Mouse (Mus musculus) midbrain, embryonic 10.5 days (tissue): ENCODE measurements around the gene Epha2. TPM values are rescaled to one million over a fixed set of nuclear protein-coding genes. Genes with fewer than 3 reads are reported as not detected.

ENCODE experiments used
- DNase-seq: peaks from one replicate; pipeline ENCODE4 v3.0.0-alpha.2; 2017; ENCODE audit warnings: low spot score
- H3K27ac ChIP-seq: fragments of 300-500 bp; sonication (generic); replicated peaks from 2 replicates; pipeline ENCODE4 v1.5.1; 2016; ENCODE audit warnings: mild to moderate bottlenecking
- H3K27me3 ChIP-seq: fragments of 300-500 bp; sonication (generic); 2 replicates; pipeline ENCODE4 v1.6.1; 2016; ENCODE audit warnings: low read depth, mild to moderate bottlenecking; ENCODE audit not compliant: poor library complexity, severe bottlenecking
- H3K36me3 ChIP-seq: fragments of 300-500 bp; sonication (generic); 2 replicates; pipeline ENCODE4 v1.6.1; 2016; ENCODE audit warnings: mild to moderate bottlenecking, moderate library complexity
- H3K4me1 ChIP-seq: fragments of 300-500 bp; sonication (generic); 2 replicates; pipeline ENCODE4 v1.6.1; 2016
- H3K4me3 ChIP-seq: fragments of 300-500 bp; sonication (generic); 2 replicates; pipeline ENCODE4 v1.5.1; 2016; ENCODE audit warnings: mild to moderate bottlenecking, moderate library complexity
- H3K9me3 ChIP-seq: fragments of 300-500 bp; sonication (generic); replicated peaks from 2 replicates; pipeline ENCODE4 v1.6.1; 2016; ENCODE audit warnings: mild to moderate bottlenecking
- WGBS: fragments of 180-500 bp; shearing (Covaris S2); methylation state at CpG from one replicate; pipeline ENCODE4 v1.1.7; 2016; 5-methylcytosine and 5-hydroxymethylcytosine counted together
- polyA plus RNA-seq: library from polyadenylated mRNA; unstranded; fragments of >200 nt; fragmentation: Nextera tagmentation; extraction: Ambion mirVana; gene quantifications from 2 replicates; pipeline ENCODE4 v1.2.1, GENCODE M21; 2016

Epha2 gene
- polyA plus RNA-seq, 1 experiment from 2014 or later, result 3.6 TPM

GRCm38 (mm10) chr4:141281578-141281977 is 19.5 kb upstream of the Epha2 start:
- H3K4me3 ChIP-seq, result no peak overlapping the region

GRCm38 (mm10) chr4:141282087-141282486 is 19.0 kb upstream of the Epha2 start:
- DNase-seq, result no peak
- Histone ChIP-seq H3K4me3 (no peak overlapping the region), H3K4me1 (peaks cover 73% of the 10 kb centered on the region), H3K27ac (0 out of 2 replicates have a peak overlapping the region, but pooled peaks have one; percentile 42), H3K27me3 (peaks cover 54% of the 10 kb centered on the region), H3K36me3 (no peaks in the 10 kb centered on the region), H3K9me3 (no peaks in the 10 kb centered on the region)
- WGBS, result 65% methylated on average over 3 of the region's 3 CpGs

More at GRCm38 (mm10) chr4:141281578-141281977, 19.5 kb upstream of the Epha2 start:
- WGBS, result 85% methylated on average over 1 of the region's 1 CpGs
- H3K36me3 ChIP-seq, result no peaks in the 10 kb centered on the region
- peaks cover 68% of the 10 kb centered on the region for H3K4me1 ChIP-seq
- DNase-seq, result no peak
- H3K9me3 ChIP-seq, result no peaks in the 10 kb centered on the region
- H3K27ac ChIP-seq, result 0 out of 2 replicates have a peak overlapping the region, but pooled peaks have one; percentile 2
- peaks cover 49% of the 10 kb centered on the region for H3K27me3 ChIP-seq

GRCm38 (mm10) chr4:141282623-141283022 is 18.4 kb upstream of the Epha2 start:
- DNase-seq, result no peak
- H3K4me3 ChIP-seq, result no peak overlapping the region
- 0 out of 2 replicates have a peak overlapping the region, but pooled peaks have one; percentile 23 for H3K27ac ChIP-seq
- no peaks in the 10 kb centered on the region for H3K36me3 ChIP-seq
- peaks cover 77% of the 10 kb centered on the region for H3K4me1 ChIP-seq
- no peaks in the 10 kb centered on the region for H3K9me3 ChIP-seq
- H3K27me3 ChIP-seq, result peaks cover 59% of the 10 kb centered on the region
- WGBS, result 51% methylated on average over 5 of the region's 5 CpGs

GRCm38 (mm10) chr4:141283176-141283878 is 17.7 kb upstream of the Epha2 start:
- H3K4me3 ChIP-seq, result no peak overlapping the region
- H3K9me3 ChIP-seq, result no peaks in the 10 kb centered on the region
- H3K36me3 ChIP-seq, result no peaks in the 10 kb centered on the region
- peak overlapping the region; percentile 24; the same call in 1 of the 2 replicates for H3K27ac ChIP-seq
- peaks cover 77% of the 10 kb centered on the region for H3K4me1 ChIP-seq
- no peak for DNase-seq
- 62% methylated on average over 12 of the region's 12 CpGs for WGBS
- H3K27me3 ChIP-seq, result peaks cover 66% of the 10 kb centered on the region

GRCm38 (mm10) chr4:141283879-141284411 is 17.1 kb upstream of the Epha2 start:
- no peak for DNase-seq
- WGBS, result 32% methylated on average over 8 of the region's 8 CpGs
- Histone ChIP-seq H3K36me3 (no peaks in the 10 kb centered on the region), H3K27ac (peak overlapping the region; percentile 24; the same call in 1 of the 2 replicates), H3K4me1 (peaks cover 77% of the 10 kb centered on the region), H3K9me3 (no peaks in the 10 kb centered on the region), H3K27me3 (peaks cover 73% of the 10 kb centered on the region), H3K4me3 (no peak overlapping the region)

GRCm38 (mm10) chr4:141284486-141284885 is 16.6 kb upstream of the Epha2 start:
- Histone ChIP-seq H3K36me3 (no peaks in the 10 kb centered on the region), H3K4me3 (no peak overlapping the region), H3K4me1 (peaks cover 71% of the 10 kb centered on the region), H3K9me3 (no peaks in the 10 kb centered on the region), H3K27ac (no peak overlapping the region), H3K27me3 (peaks cover 78% of the 10 kb centered on the region)
- DNase-seq, result no peak
- 66% methylated on average over 3 of the region's 3 CpGs for WGBS

GRCm38 (mm10) chr4:141285128-141285527 is 15.9 kb upstream of the Epha2 start:
- WGBS, result 9% methylated on average over 8 of the region's 8 CpGs
- peaks cover 84% of the 10 kb centered on the region for H3K27me3 ChIP-seq
- DNase-seq, result no peak
- peak overlapping the region; percentile 50 for H3K27ac ChIP-seq
- no peaks in the 10 kb centered on the region for H3K36me3 ChIP-seq
- H3K4me1 ChIP-seq, result peaks cover 69% of the 10 kb centered on the region
- H3K9me3 ChIP-seq, result no peaks in the 10 kb centered on the region
- H3K4me3 ChIP-seq, result no peak overlapping the region

- Histone ChIP-seq H3K27me3 (peaks cover 94% of the 10 kb centered on the region), H3K27ac (peak overlapping the region; percentile 47), H3K36me3 (no peaks in the 10 kb centered on the region), H3K4me1 (peaks cover 74% of the 10 kb centered on the region), H3K9me3 (no peaks in the 10 kb centered on the region), H3K4me3 (peak overlapping the region; percentile 23)
- DNase-seq, result no peak
- 13% methylated on average over 20 of the region's 20 CpGs for WGBS
Observed at GRCm38 (mm10) chr4:141286860-141287517, 14.1 kb upstream of the Epha2 start.

GRCm38 (mm10) chr4:141287518-141288004 is 13.5 kb upstream of the Epha2 start:
- Histone ChIP-seq H3K36me3 (no peaks in the 10 kb centered on the region), H3K27me3 (peaks cover 94% of the 10 kb centered on the region), H3K4me1 (peaks cover 77% of the 10 kb centered on the region), H3K4me3 (peak overlapping the region; percentile 23), H3K27ac (no peak overlapping the region), H3K9me3 (no peaks in the 10 kb centered on the region)
- 13% methylated on average over 15 of the region's 15 CpGs for WGBS
- no peak for DNase-seq

GRCm38 (mm10) chr4:141288152-141288551 is 12.9 kb upstream of the Epha2 start:
- Histone ChIP-seq H3K9me3 (no peaks in the 10 kb centered on the region), H3K36me3 (no peaks in the 10 kb centered on the region), H3K4me1 (peaks cover 78% of the 10 kb centered on the region), H3K4me3 (no peak overlapping the region), H3K27ac (no peak overlapping the region), H3K27me3 (peaks cover 96% of the 10 kb centered on the region)
- DNase-seq, result no peak
- WGBS, result 54% methylated on average over 8 of the region's 8 CpGs

GRCm38 (mm10) chr4:141291571-141292375 is 9.3 kb upstream of the Epha2 start:
- Histone ChIP-seq H3K9me3 (no peaks in the 10 kb centered on the region), H3K4me1 (peaks cover 65% of the 10 kb centered on the region), H3K36me3 (no peaks in the 10 kb centered on the region), H3K27ac (peak overlapping the region; percentile 75), H3K27me3 (peaks cover 97% of the 10 kb centered on the region), H3K4me3 (peak overlapping the region; percentile 52)
- WGBS, result 1% methylated on average over 44 of the region's 47 CpGs
- DNase-seq, result peak; percentile 54

- peak; percentile 65 for DNase-seq
- H3K4me1 ChIP-seq, result peaks cover 49% of the 10 kb centered on the region
- H3K4me3 ChIP-seq, result peak overlapping the region; percentile 38
- peaks cover 97% of the 10 kb centered on the region for H3K27me3 ChIP-seq
- H3K27ac ChIP-seq, result peak overlapping the region; percentile 74
- no peaks in the 10 kb centered on the region for H3K9me3 ChIP-seq
- no peaks in the 10 kb centered on the region for H3K36me3 ChIP-seq
- 2% methylated on average over 15 of the region's 15 CpGs for WGBS
Observed at GRCm38 (mm10) chr4:141295774-141296186, 5.3 kb upstream of the Epha2 start.
